Mouse (Mus musculus) myocyte (in vitro differentiated cells): Measurements from ENCODE around the gene Apln.

Source experiments
- POLR2A ChIP-seq: IDR thresholded peaks from one replicate; pipeline ENCODE4 v1.6.1; 2011; ENCODE audit warnings: low read depth, mild to moderate bottlenecking, control low read depth, moderate library complexity; ENCODE audit not compliant: insufficient read length
- POLR2AphosphoS2 ChIP-seq: IDR thresholded peaks from one replicate; pipeline ENCODE4 v1.6.1; 2011; ENCODE audit warnings: low read depth, control low read depth; ENCODE audit not compliant: insufficient read length
- TCF3 ChIP-seq: IDR thresholded peaks from one replicate; pipeline ENCODE4 v1.6.1; 2011; ENCODE audit warnings: low read depth, control low read depth; ENCODE audit not compliant: insufficient read length
- USF1 ChIP-seq: IDR thresholded peaks from one replicate; pipeline ENCODE4 v1.6.1; 2011; ENCODE audit warnings: low read depth, mild to moderate bottlenecking, control low read depth, moderate library complexity

- no peak for TF ChIP-seq TCF3
- TF ChIP-seq USF1: no peak
- TF ChIP-seq POLR2AphosphoS2: no peak
- TF ChIP-seq POLR2A: no peak
These were observed 11.8 kb downstream of the Apln start for GRCm38 (mm10) chrX:48022811-48023210.
